Mouse (Mus musculus) intestine, embryonic 16.5 days (tissue): Measurements from ENCODE around the gene Cmtm1. TPM values are rescaled to one million over a fixed set of nuclear protein-coding genes. Genes with fewer than 3 reads are reported as not detected.

Source experiments
- ATAC-seq: fragments of 200-750 bp; cut with Nextera tagmentation; 2 replicates; pipeline ENCODE4 v1.8.0; 2017; ENCODE audit warnings: moderate TSS enrichment, moderate library complexity
- H3K27ac ChIP-seq: fragments of 300-500 bp; sonication (generic); 2 replicates; pipeline ENCODE4 v1.5.1; 2014; ENCODE audit warnings: mild to moderate bottlenecking, low read length
- H3K27me3 ChIP-seq: fragments of 300-500 bp; sonication (generic); replicated peaks from 2 replicates; pipeline ENCODE4 v1.6.1; 2014; ENCODE audit warnings: low read length, control low read depth, mixed read lengths; ENCODE audit not compliant: control insufficient read depth, insufficient read depth
- H3K36me3 ChIP-seq: fragments of 300-500 bp; sonication (generic); 2 replicates; pipeline ENCODE4 v1.6.1; 2014; ENCODE audit warnings: low read length, control low read depth; ENCODE audit not compliant: control insufficient read depth, insufficient read depth
- H3K4me1 ChIP-seq: fragments of 300-500 bp; sonication (generic); 2 replicates; pipeline ENCODE4 v1.6.1; 2014; ENCODE audit warnings: low read length, control low read depth, mixed read lengths; ENCODE audit not compliant: control insufficient read depth, insufficient read depth
- H3K4me2 ChIP-seq: fragments of 300-500 bp; sonication (generic); 2 replicates; pipeline ENCODE4 v1.6.1; 2014; ENCODE audit warnings: low read depth, low read length, control low read depth
- H3K4me3 ChIP-seq: fragments of 300-500 bp; sonication (generic); 2 replicates; pipeline ENCODE4 v1.5.1; 2014; ENCODE audit warnings: mild to moderate bottlenecking, low read length
- H3K9ac ChIP-seq: fragments of 300-500 bp; sonication (generic); 2 replicates; pipeline ENCODE4 v1.6.1; 2014; ENCODE audit warnings: low read depth, low read length
- H3K9me3 ChIP-seq: fragments of 300-500 bp; sonication (generic); 2 replicates; pipeline ENCODE4 v1.6.1; 2016; ENCODE audit warnings: low read length, control low read depth; ENCODE audit not compliant: control insufficient read depth
- WGBS: fragments of 180-500 bp; shearing (Covaris S2); extraction: QIAGEN DNeasy Blood & Tissue Kit; methylation state at CpG from one replicate; pipeline ENCODE4 v1.1.7; 2014; 5-methylcytosine and 5-hydroxymethylcytosine counted together
- polyA plus RNA-seq: library from polyadenylated mRNA; unstranded; fragments of >200 nt; fragmentation: Nextera tagmentation; extraction: Ambion mirVana; gene quantifications from 2 replicates; pipeline ENCODE4 v1.2.1, GENCODE M21; 2015

Gene Cmtm1
- polyA plus RNA-seq, 1 experiment from 2014 or later = not detected

- peak within 1 kb of the TSS; percentile 79 for H3K4me2 ChIP-seq
- 3% methylated on average over 41 of the region's 41 CpGs for WGBS
- H3K27me3 ChIP-seq = no peaks in the 10 kb centered on the region
- H3K36me3 ChIP-seq = no peaks in the 10 kb centered on the region
- H3K4me1 ChIP-seq = peaks cover 10% of the 10 kb centered on the region; the same call in 1 of the 2 replicates
- peak within 1 kb of the TSS; percentile 72 for H3K9ac ChIP-seq
- no peaks in the 10 kb centered on the region for H3K9me3 ChIP-seq
- peak; percentile 87 for ATAC-seq
- H3K27ac ChIP-seq = peak within 1 kb of the TSS; percentile 85
- H3K4me3 ChIP-seq = peak within 1 kb of the TSS; percentile 67
Observed at GRCm38 (mm10) chr8:104250439-104251367, 59.2 kb downstream of the Cmtm1 start, which contains the start of gene Cklf. Gene Cklf, plus strand, starts transcription at chr8:104250861.

GRCm38 (mm10) chr8:104249442-104249996 lies 60.4 kb downstream of the Cmtm1 start:
- H3K4me2 ChIP-seq = no peak overlapping the region
- H3K4me3 ChIP-seq = no peak overlapping the region
- no peak overlapping the region for H3K9ac ChIP-seq
- H3K36me3 ChIP-seq = no peaks in the 10 kb centered on the region
- WGBS = 83% methylated on average over 7 of the region's 7 CpGs
- H3K27ac ChIP-seq = no peak overlapping the region
- peaks cover 10% of the 10 kb centered on the region; the same call in 1 of the 2 replicates for H3K4me1 ChIP-seq
- no peak for ATAC-seq
- H3K9me3 ChIP-seq = no peaks in the 10 kb centered on the region
- no peaks in the 10 kb centered on the region for H3K27me3 ChIP-seq

- H3K36me3 ChIP-seq = no peaks in the 10 kb centered on the region
- peak; percentile 88 for ATAC-seq
- no peaks in the 10 kb centered on the region for H3K9me3 ChIP-seq
- H3K4me3 ChIP-seq = peak within 1 kb of the TSS; percentile 86
- no peaks in the 10 kb centered on the region for H3K27me3 ChIP-seq
- H3K4me1 ChIP-seq = peaks cover 10% of the 10 kb centered on the region; the same call in 1 of the 2 replicates
- H3K27ac ChIP-seq = peak within 1 kb of the TSS; percentile 67
- under 1% methylated on average over 28 of the region's 28 CpGs for WGBS
- peak within 1 kb of the TSS; percentile 68 for H3K4me2 ChIP-seq
- H3K9ac ChIP-seq = peak within 1 kb of the TSS; percentile 90
Observed at GRCm38 (mm10) chr8:104248276-104248675, 61.7 kb downstream of the Cmtm1 start, which contains the start of gene Tk2. Gene Tk2, minus strand, starts transcription at chr8:104248558.

- peak overlapping the region; percentile 68 for H3K4me2 ChIP-seq
- H3K9ac ChIP-seq = peak overlapping the region; percentile 90
- ATAC-seq = peak; percentile 47
- H3K27me3 ChIP-seq = no peaks in the 10 kb centered on the region
- peaks cover 10% of the 10 kb centered on the region; the same call in 1 of the 2 replicates for H3K4me1 ChIP-seq
- 2% methylated on average over 11 of the region's 11 CpGs for WGBS
- peaks cover 3% of the 10 kb centered on the region; the same call in 1 of the 2 replicates for H3K36me3 ChIP-seq
- H3K27ac ChIP-seq = peak overlapping the region; percentile 67
- no peaks in the 10 kb centered on the region for H3K9me3 ChIP-seq
- peak overlapping the region; percentile 86 for H3K4me3 ChIP-seq
Observed at GRCm38 (mm10) chr8:104247908-104248275, 62.1 kb downstream of the Cmtm1 start.

GRCm38 (mm10) chr8:104247054-104247907 lies 62.7 kb downstream of the Cmtm1 start:
- Histone ChIP-seq H3K27me3 (no peaks in the 10 kb centered on the region), H3K27ac (no peak overlapping the region), H3K4me2 (peak overlapping the region; percentile 68), H3K4me3 (peak overlapping the region; percentile 86), H3K9ac (peak overlapping the region; percentile 90), H3K4me1 (peaks cover 10% of the 10 kb centered on the region; the same call in 1 of the 2 replicates), H3K9me3 (no peaks in the 10 kb centered on the region), H3K36me3 (peaks cover 3% of the 10 kb centered on the region; the same call in 1 of the 2 replicates)
- no peak for ATAC-seq
- 63% methylated on average over 22 of the region's 22 CpGs for WGBS

GRCm38 (mm10) chr8:104246621-104247020 lies 63.3 kb downstream of the Cmtm1 start:
- whole genome bisulfite sequencing = 77% methylated on average over 4 of the region's 4 CpGs
- Histone ChIP-seq H3K9ac (no peak overlapping the region), H3K4me1 (peaks cover 10% of the 10 kb centered on the region; the same call in 1 of the 2 replicates), H3K27ac (no peak overlapping the region), H3K9me3 (no peaks in the 10 kb centered on the region), H3K4me3 (no peak overlapping the region), H3K4me2 (no peak overlapping the region), H3K36me3 (peaks cover 3% of the 10 kb centered on the region; the same call in 1 of the 2 replicates), H3K27me3 (no peaks in the 10 kb centered on the region)
- ATAC-seq = no peak

Other genes with a start within 250 kb of the Cmtm1 start
- 17.8 and 19.7 TPM in 2 replicates for gene Cdh5, start 208.5 kb downstream of the Cmtm1 start, polyA plus RNA-seq
- gene Bean1, start 139.7 kb downstream of the Cmtm1 start, polyA plus RNA-seq = 0.82 and 1.1 TPM in 2 replicates
- gene Tk2, start 61.6 kb downstream of the Cmtm1 start, polyA plus RNA-seq = 13.4 and 14.0 TPM in 2 replicates
- gene Cklf, start 59.3 kb downstream of the Cmtm1 start, polyA plus RNA-seq = 27.6 and 30.6 TPM in 2 replicates
- gene Cmtm2a, start 17.0 kb downstream of the Cmtm1 start, polyA plus RNA-seq = not detected in 2 replicates
- gene Gm45711, start 64 bp downstream of the Cmtm1 start, polyA plus RNA-seq = not detected in 2 replicates
- not detected in 2 replicates for gene Gm11020, start 11.4 kb upstream of the Cmtm1 start, polyA plus RNA-seq
- not detected in 2 replicates for gene Cmtm2b, start 12.1 kb upstream of the Cmtm1 start, polyA plus RNA-seq
- gene Cmtm3, start 29.3 kb upstream of the Cmtm1 start, polyA plus RNA-seq = 98.2 and 105 TPM in 2 replicates
- 4.2 and 5.1 TPM in 2 replicates for gene Cmtm4, start 85.7 kb upstream of the Cmtm1 start, polyA plus RNA-seq
- gene Dync1li2, start 132.9 kb upstream of the Cmtm1 start, polyA plus RNA-seq = 38.7 and 39.7 TPM in 2 replicates
- 0.07 and 0.21 TPM in 2 replicates for gene Terb1, start 199.8 kb upstream of the Cmtm1 start, polyA plus RNA-seq
- gene Nae1, start 224.5 kb upstream of the Cmtm1 start, polyA plus RNA-seq = 61.2 and 71.3 TPM in 2 replicates
- gene Car7, start 224.5 kb upstream of the Cmtm1 start, polyA plus RNA-seq = 1.2 and 1.4 TPM in 2 replicates